Mouse (Mus musculus) heart, adult 2 months (tissue): ENCODE data around the gene Adam19.
"Not testable (repeated sequence)": the region's sequence is repeated elsewhere in the genome, so short reads cannot be mapped to it uniquely, and the experiment has no call there.

Experiments
- CTCF ChIP-seq: fragments of 200-600 bp; IDR thresholded peaks from 2 replicates; pipeline ENCODE4 v1.8.1; 2022; ENCODE audit warnings: antibody characterized with exemption, mild to moderate bottlenecking, moderate library complexity
- POLR2A ChIP-seq: fragments of 200-500 bp; IDR thresholded peaks from 2 replicates; pipeline ENCODE4 v1.6.1; 2011; ENCODE audit warnings: mild to moderate bottlenecking, low read depth, low read length, control low read depth; ENCODE audit not compliant: insufficient read depth

GRCm38 (mm10) chr11:46053457-46053856 lies 2.3 kb upstream of the Adam19 start:
- TF ChIP-seq POLR2A, CTCF: not testable (repeated sequence)
